Mouse (Mus musculus): ENCODE results near the gene Tspan9.

- TF ChIP-seq CTCF (IDR thresholded peaks at IDR 0.05; ENCODE audit: low read depth) (no peak), EP300 (optimal IDR thresholded peaks at IDR 0.05) (no peak)
Observed at GRCm38 (mm10) chr6:128062216-128062615, 81.2 kb downstream of the Tspan9 start.
